Comparison of ENCODE assay signal across 11 mouse cellular contexts in genomic region chr7:115941766-115942165, GRCm38 (mm10).
DNase-seq lines count a peak whose midpoint lies in the region; ATAC-seq and TF ChIP-seq lines count a peak whose summit lies in the region.
"Had no signal": no experiment of that assay in that cellular context is flagged by ENCODE, and none has a peak within 500 bp of the region (broad histone marks: within the 10 kb centered on the region; RNA-seq: fewer than 3 reads in every experiment).

No protein-coding gene starts in this region.

- 0 out of 2 replicates have a peak, but pooled peaks cover 3% of the 10 kb centered on the region for H3K36me3 ChIP-seq in lung, embryonic 14.5 days (ENCODE audit: insufficient read depth)
- H3K36me3 ChIP-seq: embryonic facial prominence, embryonic 12.5 days; limb, embryonic 15.5 days had no signal

- H3K4me3 ChIP-seq in lung, embryonic 14.5 days (ENCODE audit: low read depth, low read length): no peak overlapping the region
- no peak overlapping the region for H3K4me3 ChIP-seq in lung, adult 2 months (replicated peaks; ENCODE audit: extremely low read depth, low read depth, low read length)
- H3K4me3 ChIP-seq: embryonic facial prominence, embryonic 12.5 days; limb, embryonic 15.5 days had no signal

- no peaks in the 10 kb centered on the region for H3K4me1 ChIP-seq in lung, embryonic 14.5 days (ENCODE audit: insufficient read depth)
- H3K4me1 ChIP-seq in lung, adult 2 months (ENCODE audit: control insufficient read depth, insufficient read depth, low read length): no peaks in the 10 kb centered on the region
- H3K4me1 ChIP-seq: embryonic facial prominence, embryonic 12.5 days; limb, embryonic 15.5 days had no signal

- no peak overlapping the region for H3K27ac ChIP-seq in lung, embryonic 14.5 days (ENCODE audit: low read depth)
- H3K27ac ChIP-seq: embryonic facial prominence, embryonic 12.5 days; limb, embryonic 15.5 days had no signal

- no peak overlapping the region for H3K4me2 ChIP-seq in lung, embryonic 14.5 days
- H3K4me2 ChIP-seq: embryonic facial prominence, embryonic 12.5 days; limb, embryonic 15.5 days had no signal

- TF ChIP-seq POLR2A in lung, adult 2 months (IDR thresholded peaks at IDR 0.05; ENCODE audit: borderline replicate concordance, extremely low read depth, low read depth, low read length): no peak

- no peaks in the 10 kb centered on the region for H3K27me3 ChIP-seq in lung, embryonic 14.5 days (ENCODE audit: insufficient read depth, low read length)
- H3K27me3 ChIP-seq: embryonic facial prominence, embryonic 12.5 days; limb, embryonic 15.5 days had no signal

- DNase-seq in lung, embryonic 14.5 days: no peak
- DNase-seq in lung, postnatal 10 days: no peak
- peak; percentile 17 for DNase-seq in c-Kit-positive CD71-negative TER-119-negative erythroid progenitor cells, embryonic 14.5 days (ENCODE audit: low read depth)
- no peak for DNase-seq in lung, adult 2 months
- DNase-seq in cerebellum, postnatal 10 days: no peak
- DNase-seq: heart, postnatal 10 days had no signal

- H3K9ac ChIP-seq in lung, embryonic 14.5 days: no peak overlapping the region
- H3K9ac ChIP-seq: embryonic facial prominence, embryonic 12.5 days; limb, embryonic 15.5 days had no signal

- H3K9me3 ChIP-seq in lung, embryonic 14.5 days (ENCODE audit: low read depth, low read length): no peaks in the 10 kb centered on the region
- H3K9me3 ChIP-seq: embryonic facial prominence, embryonic 12.5 days; limb, embryonic 15.5 days had no signal

- ATAC-seq in lung, embryonic 14.5 days (ENCODE audit: insufficient read depth): peak; percentile 41; the same call in 1 of the 2 replicates
- peak; percentile 79 to 90 for ATAC-seq in hematopoietic stem cell, adult 5-6 weeks (replicated peaks in 1 of 2; ENCODE audit: insufficient read depth in 1 of 2, low FRiP score in 2 of 2, low TSS enrichment in 1 of 2, low read depth in 1 of 2, poor library complexity in 2 of 2, severe bottlenecking in 2 of 2)
- ATAC-seq in megakaryocyte-erythroid progenitor cell, adult 5-6 weeks (replicated peaks; ENCODE audit: low FRiP score, low TSS enrichment, poor library complexity, severe bottlenecking): peak; percentile 99
- no peak for ATAC-seq in monocyte, adult 5-6 weeks (replicated peaks; ENCODE audit: insufficient number of reproducible peaks, low FRiP score, low TSS enrichment, poor library complexity, severe bottlenecking)

- no peak for TF ChIP-seq CTCF in lung, embryonic 14.5 days (IDR thresholded peaks at IDR 0.05; ENCODE audit: low read depth)
- no peak for TF ChIP-seq CTCF in lung, adult 2 months (IDR thresholded peaks at IDR 0.05; ENCODE audit: insufficient read depth, low read length)

- WGBS in lung, embryonic 14.5 days: 37% methylated on average over 6 of the region's 6 CpGs
- 55% methylated on average over 6 of the region's 6 CpGs for WGBS in lung, adult 2 months
